ENCODE assay signal across 8 mouse cellular contexts in the genomic region with DNA sequence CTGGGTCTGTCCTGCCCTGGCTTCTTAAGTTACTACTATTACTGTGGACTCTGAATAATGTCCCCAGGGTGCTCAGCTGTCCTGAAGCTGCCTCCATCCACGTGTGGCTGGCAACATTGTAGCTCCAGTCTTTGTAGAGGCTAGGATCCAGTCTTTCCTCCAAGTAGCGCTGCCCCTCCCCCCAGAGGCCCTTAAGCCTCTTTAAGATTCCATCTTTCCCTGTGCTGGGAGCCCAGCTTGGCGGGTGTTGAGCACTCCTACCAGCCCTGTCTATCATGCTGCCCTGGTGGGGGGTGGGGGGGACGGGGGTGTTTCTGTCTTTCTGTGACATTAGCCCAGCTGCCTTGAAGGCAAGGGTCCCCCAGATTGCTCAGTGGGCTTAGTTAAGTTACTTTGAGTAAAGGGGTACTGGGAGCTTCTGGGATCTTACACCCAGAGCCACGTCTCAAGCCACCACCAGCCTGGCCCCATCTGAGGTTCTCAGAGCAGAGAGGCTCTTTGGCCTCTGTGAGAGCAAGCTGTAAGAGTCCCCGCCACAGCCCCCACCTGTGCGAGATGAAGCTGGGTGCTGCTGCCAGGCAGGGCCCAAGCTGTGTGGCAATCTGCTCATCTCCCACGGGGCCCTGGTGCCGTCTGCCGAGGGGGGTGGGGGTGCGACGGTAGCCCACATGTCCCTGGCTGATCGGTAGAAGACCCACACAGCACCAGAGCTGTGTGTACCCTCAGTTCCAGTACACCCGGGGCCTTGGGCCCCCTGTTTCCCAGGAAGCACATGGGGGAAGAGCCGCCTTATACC. TPM values are rescaled to one million over a fixed set of nuclear protein-coding genes. Genes with fewer than 3 reads are reported as not detected.
A peak's percentile ranks its signal among the peaks of the same experiment; 100 is the strongest.
DNase-seq lines count a peak whose midpoint lies in the region; ATAC-seq and TF ChIP-seq lines count a peak whose summit lies in the region.

No protein-coding gene starts in this region.

- no peak overlapping the region for H3K4me3 ChIP-seq in liver, embryonic 12.5 days
- no peak overlapping the region for H3K4me3 ChIP-seq in liver, postnatal 0 days (ENCODE audit: low read depth, low read length)
- H3K4me3 ChIP-seq in midbrain, embryonic 11.5 days (ENCODE audit: low read depth, low read length): no peak overlapping the region

- H3K36me3 ChIP-seq in liver, embryonic 12.5 days: peaks cover 99% of the 10 kb centered on the region
- H3K36me3 ChIP-seq in liver, postnatal 0 days (replicated peaks; ENCODE audit: insufficient read depth, low read length): peaks cover 54% of the 10 kb centered on the region
- H3K36me3 ChIP-seq in midbrain, embryonic 11.5 days (ENCODE audit: control insufficient read depth, insufficient read depth, low read length): peaks cover 3% of the 10 kb centered on the region

- ATAC-seq in liver, embryonic 12.5 days: no peak
- ATAC-seq in liver, postnatal 0 days: no peak
- ATAC-seq in midbrain, embryonic 11.5 days (ENCODE audit: low FRiP score): 0 out of 2 replicates have a peak, but pooled peaks have one; percentile 9
- ATAC-seq in megakaryocyte progenitor cell, adult 5-6 weeks (replicated peaks; ENCODE audit: poor library complexity): no peak
- no peak for ATAC-seq in monocyte, adult 5-6 weeks (replicated peaks; ENCODE audit: insufficient number of reproducible peaks, low FRiP score, low TSS enrichment, poor library complexity, severe bottlenecking)

- 0 out of 2 replicates have a peak overlapping the region, but pooled peaks have one; percentile 67 for H3K27ac ChIP-seq in liver, embryonic 12.5 days
- H3K27ac ChIP-seq in liver, postnatal 0 days (ENCODE audit: low read depth): no peak overlapping the region
- peak overlapping the region; percentile 30 for H3K27ac ChIP-seq in midbrain, embryonic 11.5 days (ENCODE audit: low read depth, low read length)

- H3K27me3 ChIP-seq in liver, embryonic 12.5 days (replicated peaks): no peaks in the 10 kb centered on the region
- H3K27me3 ChIP-seq in liver, postnatal 0 days (ENCODE audit: insufficient read depth, low read length): no peaks in the 10 kb centered on the region
- H3K27me3 ChIP-seq in midbrain, embryonic 11.5 days (ENCODE audit: control insufficient read depth, insufficient read depth, low read length): no peaks in the 10 kb centered on the region

- no peak for DNase-seq in liver, postnatal 0 days
- peak; percentile 78 to 89 for DNase-seq in cerebellum, postnatal 10 days
- DNase-seq in frontal cortex, postnatal 36 days (ENCODE audit: low spot score in 2 of 2): peak; percentile 78 to 83
- no peak for DNase-seq in midbrain, embryonic 11.5 days (ENCODE audit: low spot score, missing footprints)
- no peak for DNase-seq in natural killer cell, adult 2 months (ENCODE audit: low spot score in 2 of 2)

- TF ChIP-seq CTCF in liver, postnatal 0 days (IDR thresholded peaks at IDR 0.05; ENCODE audit: low read depth): no peak

- no peaks in the 10 kb centered on the region for H3K9me3 ChIP-seq in liver, embryonic 12.5 days (replicated peaks)
- H3K9me3 ChIP-seq in liver, postnatal 0 days (ENCODE audit: low read length): no peaks in the 10 kb centered on the region
- no peaks in the 10 kb centered on the region for H3K9me3 ChIP-seq in midbrain, embryonic 11.5 days (ENCODE audit: control insufficient read depth, low read length)

- 67% methylated on average over 15 of the region's 15 CpGs for WGBS in liver, embryonic 12.5 days (ENCODE audit: insufficient replicate concordance)
- WGBS in liver, postnatal 0 days (ENCODE audit: insufficient replicate concordance): 71% methylated on average over 15 of the region's 15 CpGs
- 46% methylated on average over 15 of the region's 15 CpGs for WGBS in midbrain, embryonic 11.5 days

- peak overlapping the region; percentile 39 for H3K9ac ChIP-seq in liver, embryonic 12.5 days
- H3K9ac ChIP-seq in liver, postnatal 0 days (replicated peaks): no peak overlapping the region; the same call in 1 of the 2 replicates
- H3K9ac ChIP-seq in midbrain, embryonic 11.5 days (ENCODE audit: low read length): 0 out of 2 replicates have a peak overlapping the region, but pooled peaks have one; percentile 31

- H3K4me1 ChIP-seq in liver, embryonic 12.5 days: peaks cover 92% of the 10 kb centered on the region
- H3K4me1 ChIP-seq in liver, postnatal 0 days (ENCODE audit: insufficient read depth): peaks cover 14% of the 10 kb centered on the region
- peaks cover 82% of the 10 kb centered on the region for H3K4me1 ChIP-seq in midbrain, embryonic 11.5 days (ENCODE audit: control insufficient read depth, insufficient read depth, low read length)

- H3K4me2 ChIP-seq in liver, embryonic 12.5 days: no peak overlapping the region
- no peak overlapping the region for H3K4me2 ChIP-seq in liver, postnatal 0 days (ENCODE audit: low read depth, low read length)
- H3K4me2 ChIP-seq in midbrain, embryonic 11.5 days: peak overlapping the region; percentile 13; the same call in 1 of the 2 replicates

- no peak for TF ChIP-seq EP300 in liver, postnatal 0 days (IDR thresholded peaks at IDR 0.05; ENCODE audit: low read depth)

RNA-seq across cellular contexts. Expression of gene Gins2, which starts 31.7 kb away (rescaled TPM):
- 77.5 and 81.2 TPM in 2 replicates for polyA plus RNA-seq in liver, embryonic 12.5 days (2016; fragmentation: Nextera tagmentation; extraction: Ambion mirVana)
- 18.6 and 20.3 TPM in 2 replicates for polyA plus RNA-seq in liver, postnatal 0 days (2015; fragmentation: Nextera tagmentation; extraction: Ambion mirVana)
- polyA plus RNA-seq in midbrain, embryonic 11.5 days (2014; fragmentation: Nextera tagmentation; extraction: Ambion mirVana): 113 and 120 TPM in 2 replicates
- 65.9 and 67.1 TPM in 2 replicates for total RNA-seq in megakaryocyte progenitor cell, adult 5-6 weeks (2015)
- 28.1 and 47.1 TPM in 2 replicates for total RNA-seq in megakaryocyte progenitor cell, adult 5-6 weeks (2017)
- 1.1 to 3.2 TPM (median 1.3 TPM) in 3 replicates for total RNA-seq in monocyte, adult 5-6 weeks (2017)

Comparison
In these comparisons a context has a peak if more than half of its experiments do, and no peak if none do; other contexts are left out.
1. DNase-seq: peak in cerebellum, postnatal 10 days (2 of 2) and frontal cortex, postnatal 36 days (2 of 2); none in liver, postnatal 0 days (single experiment), midbrain, embryonic 11.5 days (single experiment) and natural killer cell, adult 2 months (0 of 2).